Mouse (Mus musculus) thymus, adult 2 months (tissue): ENCODE data around the gene Pbxip1.

Source experiments
- CTCF ChIP-seq: fragments of 200-500 bp; IDR thresholded peaks from 2 replicates; pipeline ENCODE4 v1.5.1; 2012; ENCODE audit warnings: mild to moderate bottlenecking, control low read depth, low read length, moderate library complexity, borderline replicate concordance; ENCODE audit not compliant: control insufficient read depth, poor library complexity, insufficient read depth; ENCODE audit errors: extremely low read depth
- POLR2A ChIP-seq: fragments of 200-500 bp; IDR thresholded peaks from 2 replicates; pipeline ENCODE4 v1.6.1; 2012; ENCODE audit warnings: mild to moderate bottlenecking, low read length, control low read depth, moderate library complexity; ENCODE audit not compliant: control insufficient read depth, poor library complexity, insufficient read depth; ENCODE audit errors: extremely low read depth

- TF ChIP-seq POLR2A (no peak), CTCF (no peak)
These were observed 50.6 kb downstream of the Pbxip1 start for GRCm38 (mm10) chr3:89486916-89487702.
